In genomic region chr17:81001010-81001409, GRCm38 (mm10) we compare ENCODE assay signal across 29 mouse cellular contexts. TPM values are rescaled to one million over a fixed set of nuclear protein-coding genes. Genes with fewer than 3 reads are reported as not detected.
DNase-seq lines count a peak whose midpoint lies in the region; ATAC-seq lines count a peak whose summit lies in the region.
"Had no signal": no experiment of that assay in that cellular context is flagged by ENCODE, and none has a peak within 500 bp of the region (broad histone marks: within the 10 kb centered on the region; RNA-seq: fewer than 3 reads in every experiment).

No protein-coding gene starts in this region.

- H3K4me1 ChIP-seq in hindbrain, embryonic 12.5 days = 0 out of 2 replicates have a peak, but pooled peaks cover 6% of the 10 kb centered on the region
- H3K4me1 ChIP-seq in hindbrain, embryonic 13.5 days (replicated peaks) = peaks cover 20% of the 10 kb centered on the region
- H3K4me1 ChIP-seq: intestine, embryonic 15.5 days had no signal

- no peak for ATAC-seq in hindbrain, embryonic 12.5 days (ENCODE audit: low FRiP score)
- ATAC-seq in hindbrain, embryonic 13.5 days (ENCODE audit: low FRiP score) = no peak
- ATAC-seq: activated CD4-positive, CD25-positive, alpha-beta regulatory T cell, adult 4 months; forebrain, embryonic 15.5 days; hindbrain, embryonic 16.5 days; Patski had no signal

- WGBS in hindbrain, embryonic 12.5 days = 63% methylated on average over 12 of the region's 12 CpGs
- WGBS in hindbrain, embryonic 13.5 days = 60% methylated on average over 12 of the region's 12 CpGs

- H3K9ac ChIP-seq in hindbrain, embryonic 12.5 days = no peak overlapping the region
- no peak overlapping the region for H3K9ac ChIP-seq in hindbrain, embryonic 13.5 days
- H3K9ac ChIP-seq: embryonic facial prominence, embryonic 12.5 days; embryonic facial prominence, embryonic 15.5 days; forebrain, embryonic 12.5 days; forebrain, embryonic 15.5 days; heart, embryonic 13.5 days; intestine, embryonic 15.5 days had no signal

- H3K27me3 ChIP-seq in hindbrain, embryonic 12.5 days = no peaks in the 10 kb centered on the region
- H3K27me3 ChIP-seq in hindbrain, embryonic 13.5 days = no peaks in the 10 kb centered on the region
- H3K27me3 ChIP-seq: embryonic facial prominence, embryonic 12.5 days; embryonic facial prominence, embryonic 15.5 days; forebrain, embryonic 12.5 days; forebrain, embryonic 15.5 days; heart, embryonic 13.5 days; intestine, embryonic 15.5 days; Patski had no signal

- H3K27ac ChIP-seq in hindbrain, embryonic 12.5 days = 0 out of 2 replicates have a peak overlapping the region, but pooled peaks have one; percentile 23
- no peak overlapping the region for H3K27ac ChIP-seq in hindbrain, embryonic 13.5 days
- H3K27ac ChIP-seq: embryonic facial prominence, embryonic 12.5 days; embryonic facial prominence, embryonic 15.5 days; forebrain, embryonic 12.5 days; forebrain, embryonic 15.5 days; heart, adult 2 months; heart, embryonic 10.5 days; heart, embryonic 13.5 days; intestine, embryonic 15.5 days had no signal

- H3K4me2 ChIP-seq in hindbrain, embryonic 12.5 days (replicated peaks) = no peak overlapping the region
- no peak overlapping the region for H3K4me2 ChIP-seq in hindbrain, embryonic 13.5 days
- H3K4me2 ChIP-seq: embryonic facial prominence, embryonic 12.5 days; embryonic facial prominence, embryonic 15.5 days; forebrain, embryonic 12.5 days; forebrain, embryonic 15.5 days; heart, embryonic 13.5 days; intestine, embryonic 15.5 days had no signal

- DNase-seq in ES-CJ7 (ENCODE audit: low read depth, low spot score) (peak; percentile 28), ZHBTc4 (ENCODE audit: low read depth, low spot score) (peak; percentile 18)
- DNase-seq in left cerebral cortex, adult 18-20 months (ENCODE audit: low spot score in 2 of 2) = no peak
- no peak for DNase-seq in thymus, postnatal 4 days
- DNase-seq: adrenal gland, adult 8-10 months; adrenal gland, postnatal 25 days; cerebellum, adult 11-12 months; cerebellum, adult 8-10 months; cerebellum, postnatal 10 days; cerebellum, postnatal 36 days; gastrocnemius, postnatal 10 days; gastrocnemius, postnatal 36 days; heart, adult 2 months; heart, postnatal 14 days; heart, postnatal 4 days; kidney, adult 18-20 months had no signal

- H3K36me3 ChIP-seq in hindbrain, embryonic 12.5 days = no peaks in the 10 kb centered on the region
- peaks cover 9% of the 10 kb centered on the region for H3K36me3 ChIP-seq in hindbrain, embryonic 13.5 days
- H3K36me3 ChIP-seq: embryonic facial prominence, embryonic 12.5 days; embryonic facial prominence, embryonic 15.5 days; G1E; intestine, embryonic 15.5 days had no signal

- no peaks in the 10 kb centered on the region for H3K9me3 ChIP-seq in hindbrain, embryonic 12.5 days (replicated peaks)
- no peaks in the 10 kb centered on the region for H3K9me3 ChIP-seq in hindbrain, embryonic 13.5 days
- H3K9me3 ChIP-seq: embryonic facial prominence, embryonic 12.5 days; embryonic facial prominence, embryonic 15.5 days; forebrain, embryonic 15.5 days; G1E; heart, embryonic 10.5 days; intestine, embryonic 15.5 days had no signal

- no peak overlapping the region for H3K4me3 ChIP-seq in hindbrain, embryonic 12.5 days
- no peak overlapping the region for H3K4me3 ChIP-seq in hindbrain, embryonic 13.5 days
- H3K4me3 ChIP-seq: embryonic facial prominence, embryonic 12.5 days; embryonic facial prominence, embryonic 15.5 days; forebrain, embryonic 12.5 days; forebrain, embryonic 15.5 days; heart, adult 2 months; heart, embryonic 10.5 days; heart, embryonic 13.5 days; intestine, embryonic 15.5 days had no signal

RNA-seq across cellular contexts. Expression of gene Tmem178, which starts 56.6 kb away (rescaled TPM):
- 23.1 and 23.7 TPM in 2 replicates for polyA plus RNA-seq in hindbrain, embryonic 12.5 days (2016; fragmentation: Nextera tagmentation; extraction: Ambion mirVana)
- polyA plus RNA-seq in hindbrain, embryonic 13.5 days (2015; fragmentation: Nextera tagmentation; extraction: Ambion mirVana) = 31.8 and 35.4 TPM in 2 replicates
- 100 to 1,000 TPM; 104 to 117 TPM for total RNA-seq in left cerebral cortex, adult 18-20 months (2021)
- total RNA-seq: G1E had no signal
- polyA plus RNA-seq: activated CD4-positive, CD25-positive, alpha-beta regulatory T cell, adult 4 months; G1E had no signal

Comparison
In these comparisons a context has a peak if more than half of its experiments do, and no peak if none do; other contexts are left out.
1. DNase-seq: peak in ES-CJ7 (single experiment) and ZHBTc4 (single experiment); none in left cerebral cortex, adult 18-20 months (0 of 2) and thymus, postnatal 4 days (single experiment).